Mouse (Mus musculus) heart, adult 11 months (tissue): ENCODE data around the gene Pld4.

ENCODE experiments used
- DNase-seq: peaks from one replicate; pipeline ENCODE4 v3.0.0; 2022

The Pld4 gene

GRCm38 (mm10) chr12:112738281-112739022 lies 22.0 kb upstream of the Pld4 start:
- DNase-seq = peak; percentile 92

- DNase-seq = peak; percentile 89
Observed at GRCm38 (mm10) chr12:112739023-112739568, 21.4 kb upstream of the Pld4 start.

GRCm38 (mm10) chr12:112742768-112743167 lies 17.7 kb upstream of the Pld4 start:
- DNase-seq = peak; percentile 98

GRCm38 (mm10) chr12:112743168-112743975 lies 17.1 kb upstream of the Pld4 start:
- DNase-seq = peak; percentile 99

GRCm38 (mm10) chr12:112744211-112744610 lies 16.2 kb upstream of the Pld4 start:
- peak; percentile 92 for DNase-seq

GRCm38 (mm10) chr12:112744891-112745580 lies 15.4 kb upstream of the Pld4 start:
- peak; percentile 93 for DNase-seq

- DNase-seq = peak; percentile 88
Observed at GRCm38 (mm10) chr12:112745716-112746115, 14.7 kb upstream of the Pld4 start.

GRCm38 (mm10) chr12:112746461-112746807 lies 14.0 kb upstream of the Pld4 start:
- DNase-seq = peak; percentile 91

- DNase-seq = peak; percentile 95
Observed at GRCm38 (mm10) chr12:112746808-112747605, 13.4 kb upstream of the Pld4 start.

- DNase-seq = peak; percentile 90
Observed at GRCm38 (mm10) chr12:112747606-112747970, 12.9 kb upstream of the Pld4 start.

GRCm38 (mm10) chr12:112750976-112751375 lies 9.5 kb upstream of the Pld4 start:
- DNase-seq = peak; percentile 89

GRCm38 (mm10) chr12:112752399-112752798 lies 8.1 kb upstream of the Pld4 start:
- DNase-seq = peak; percentile 18

GRCm38 (mm10) chr12:112755900-112756299 lies 4.6 kb upstream of the Pld4 start:
- no peak for DNase-seq

- DNase-seq = peak; percentile 85
Observed at GRCm38 (mm10) chr12:112757896-112758295, 2.6 kb upstream of the Pld4 start.

- peak; percentile 55 for DNase-seq
Observed at GRCm38 (mm10) chr12:112759471-112759870, 984 bp upstream of the Pld4 start.

- DNase-seq = peak; percentile 79
Observed at GRCm38 (mm10) chr12:112761411-112761810, 956 bp downstream of the Pld4 start.

- peak; percentile 98 for DNase-seq
Observed at GRCm38 (mm10) chr12:112762018-112762417, 1.6 kb downstream of the Pld4 start.

GRCm38 (mm10) chr12:112763176-112763575 lies 2.7 kb downstream of the Pld4 start:
- peak; percentile 77 for DNase-seq

- DNase-seq = peak; percentile 87
Observed at GRCm38 (mm10) chr12:112764141-112764540, 3.7 kb downstream of the Pld4 start.

GRCm38 (mm10) chr12:112764991-112765390 lies 4.5 kb downstream of the Pld4 start:
- DNase-seq = peak; percentile 89

- peak; percentile 77 for DNase-seq
Observed at GRCm38 (mm10) chr12:112766586-112766985, 6.1 kb downstream of the Pld4 start.
